Mouse (Mus musculus): Measurements from ENCODE around the gene Exoc3l.

- TF ChIP-seq POLR2A (IDR thresholded peaks at IDR 0.05; ENCODE audit: insufficient read depth, low read depth, low read length) (no peak), CTCF (IDR thresholded peaks at IDR 0.05; ENCODE audit: insufficient read depth, low read depth, low read length) (no peak)
Observed at GRCm38 (mm10) chr8:105299962-105300361, 4.1 kb upstream of the Exoc3l start.
